Mouse (Mus musculus) natural killer cell, adult 2 months (primary cell): ENCODE results near the gene Plg.

Source experiments
- DNase-seq, 2 experiments: peaks; one replicate each; pipeline ENCODE4 v3.0.0; 2022; ENCODE audit warnings: low spot score in 2 of 2

Plg gene

GRCm38 (mm10) chr17:12377981-12378705, at the start of gene Plg:
TSS of gene Plg (plus strand) at chr17:12378608.
- no peak for DNase-seq

- no peak for DNase-seq
Observed at GRCm38 (mm10) chr17:12335115-12335514, 43.3 kb upstream of the Plg start.

GRCm38 (mm10) chr17:12336073-12336868, 42.1 kb upstream of the Plg start:
- no peak for DNase-seq

GRCm38 (mm10) chr17:12337156-12337555, 41.3 kb upstream of the Plg start:
- no peak for DNase-seq

GRCm38 (mm10) chr17:12343702-12344376, 34.6 kb upstream of the Plg start:
- no peak for DNase-seq

- DNase-seq = no peak
Observed at GRCm38 (mm10) chr17:12347462-12347861, 30.9 kb upstream of the Plg start.

- DNase-seq = no peak
Observed at GRCm38 (mm10) chr17:12351564-12351963, 26.8 kb upstream of the Plg start.

GRCm38 (mm10) chr17:12352781-12353180, 25.6 kb upstream of the Plg start:
- no peak for DNase-seq

GRCm38 (mm10) chr17:12359876-12360275, 18.5 kb upstream of the Plg start:
- DNase-seq = no peak

- peak; percentile 62 to 80 for DNase-seq
Observed at GRCm38 (mm10) chr17:12363601-12364425, 14.6 kb upstream of the Plg start.

GRCm38 (mm10) chr17:12364426-12364735, 14.0 kb upstream of the Plg start:
- DNase-seq = peak; percentile 55 to 73

- DNase-seq = peak; percentile 32 to 49
Observed at GRCm38 (mm10) chr17:12367373-12367930, 11.0 kb upstream of the Plg start.

- no peak for DNase-seq
Observed at GRCm38 (mm10) chr17:12369393-12369792, 9.0 kb upstream of the Plg start.

GRCm38 (mm10) chr17:12370289-12370688, 8.1 kb upstream of the Plg start:
- DNase-seq = no peak

- peak; percentile 14 to 24 for DNase-seq
Observed at GRCm38 (mm10) chr17:12371310-12371925, 7.0 kb upstream of the Plg start.

GRCm38 (mm10) chr17:12372021-12372420, 6.4 kb upstream of the Plg start:
- DNase-seq = peak; percentile 72 to 77

GRCm38 (mm10) chr17:12373601-12374144, 4.7 kb upstream of the Plg start:
- DNase-seq = no peak

GRCm38 (mm10) chr17:12380287-12380686, 1.9 kb downstream of the Plg start:
- no peak for DNase-seq

GRCm38 (mm10) chr17:12381579-12381978, 3.2 kb downstream of the Plg start:
- no peak for DNase-seq

- no peak for DNase-seq
Observed at GRCm38 (mm10) chr17:12382531-12382930, 4.1 kb downstream of the Plg start.
